Mouse (Mus musculus): ENCODE data around the gene Nat8f5.
"Not testable (repeated sequence)": the region's sequence is repeated elsewhere in the genome, so short reads cannot be mapped to it uniquely, and the experiment has no call there.

Gene Nat8f5

GRCm38 (mm10) chr6:85820837-85821236 lies at the start of gene Nat8f5, which contains the start of gene Nat8f6:
Gene Nat8f5 (minus strand): TSS chr6:85820972.
Gene Nat8f6 (minus strand): TSS chr6:85820954.
- no peak for DNase-seq

- DNase-seq = not testable (repeated sequence)
Observed at GRCm38 (mm10) chr6:85869006-85869405, 48.2 kb upstream of the Nat8f5 start, which contains the start of gene Nat8f2. Gene Nat8f2 (minus strand): TSS chr6:85869158.

- DNase-seq = no peak
Observed at GRCm38 (mm10) chr6:85867726-85868690, 47.2 kb upstream of the Nat8f5 start.

GRCm38 (mm10) chr6:85866995-85867394 lies 46.2 kb upstream of the Nat8f5 start:
- not testable (repeated sequence) for DNase-seq

GRCm38 (mm10) chr6:85866166-85866565 lies 45.4 kb upstream of the Nat8f5 start:
- DNase-seq = not testable (repeated sequence)

DNA sequence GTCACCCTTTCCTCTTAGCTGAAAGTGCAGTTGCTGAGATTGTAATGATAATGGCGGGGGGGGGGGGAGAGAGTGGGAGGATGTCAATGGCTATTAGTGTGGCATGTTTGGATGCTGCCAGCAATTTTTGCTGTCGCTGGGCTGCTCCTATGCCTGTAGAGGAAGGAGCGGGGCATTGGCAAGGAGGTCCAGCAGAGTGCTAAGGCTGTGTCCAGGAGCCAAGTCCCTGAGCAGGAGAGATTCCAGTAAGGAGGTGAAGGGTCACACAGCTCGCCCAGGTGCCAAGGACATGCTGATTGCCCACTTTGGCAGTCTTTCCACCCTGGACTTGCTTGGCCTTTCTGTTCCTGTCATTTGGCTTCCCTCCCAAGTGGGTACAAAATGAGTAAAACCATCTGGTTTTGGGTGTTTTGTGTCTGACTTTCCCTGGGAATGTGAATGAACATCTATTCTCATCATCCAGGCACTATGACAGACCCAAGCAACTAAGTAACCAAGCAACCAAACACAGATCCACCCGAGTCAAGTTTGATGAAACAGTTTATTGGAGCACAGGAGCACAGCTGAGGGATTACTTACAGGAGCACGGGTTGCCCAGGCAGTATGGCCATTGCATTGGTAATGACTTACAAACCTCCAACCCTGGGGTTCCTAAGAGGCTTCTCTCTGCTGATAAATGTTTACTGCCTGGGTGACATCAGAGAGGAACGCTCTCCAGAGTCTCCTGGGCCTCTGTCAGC lies 44.3 kb upstream of the Nat8f5 start:
- DNase-seq = peak; percentile 5

- DNase-seq = no peak
Observed at GRCm38 (mm10) chr6:85863840-85864239, 43.1 kb upstream of the Nat8f5 start.

DNA sequence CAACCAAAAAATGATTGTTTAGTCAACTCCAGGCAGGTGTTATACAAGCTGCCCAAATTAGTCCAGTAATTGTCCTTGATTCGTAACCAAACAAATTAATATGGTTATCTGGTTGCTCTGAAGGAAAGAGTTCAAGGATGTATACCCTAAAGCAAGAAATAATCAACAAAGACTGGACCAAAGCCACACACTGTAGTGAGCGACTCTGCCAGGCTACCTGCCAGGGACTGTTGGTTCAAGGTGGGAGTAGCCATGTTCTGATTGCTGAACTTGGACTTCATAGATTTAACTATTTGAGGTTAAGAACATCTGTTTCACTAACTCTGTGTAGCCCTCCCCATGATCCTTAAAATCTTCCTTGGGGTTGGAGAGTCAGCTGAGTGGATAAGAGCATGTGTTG lies 42.4 kb upstream of the Nat8f5 start:
- DNase-seq = no peak

GRCm38 (mm10) chr6:85862565-85862964 lies 41.8 kb upstream of the Nat8f5 start:
- DNase-seq = no peak

- DNase-seq = no peak
Observed at GRCm38 (mm10) chr6:85861247-85861646, 40.5 kb upstream of the Nat8f5 start.

- DNase-seq = peak; percentile 59
Observed at GRCm38 (mm10) chr6:85856194-85856678, 35.5 kb upstream of the Nat8f5 start.

GRCm38 (mm10) chr6:85853481-85853880 lies 32.7 kb upstream of the Nat8f5 start:
- DNase-seq = no peak

- DNase-seq = no peak
Observed at GRCm38 (mm10) chr6:85851062-85851773, 30.4 kb upstream of the Nat8f5 start.

- no peak for DNase-seq
Observed at GRCm38 (mm10) chr6:85849240-85849639, 28.5 kb upstream of the Nat8f5 start.

GRCm38 (mm10) chr6:85848140-85848539 lies 27.4 kb upstream of the Nat8f5 start:
- no peak for DNase-seq

DNA sequence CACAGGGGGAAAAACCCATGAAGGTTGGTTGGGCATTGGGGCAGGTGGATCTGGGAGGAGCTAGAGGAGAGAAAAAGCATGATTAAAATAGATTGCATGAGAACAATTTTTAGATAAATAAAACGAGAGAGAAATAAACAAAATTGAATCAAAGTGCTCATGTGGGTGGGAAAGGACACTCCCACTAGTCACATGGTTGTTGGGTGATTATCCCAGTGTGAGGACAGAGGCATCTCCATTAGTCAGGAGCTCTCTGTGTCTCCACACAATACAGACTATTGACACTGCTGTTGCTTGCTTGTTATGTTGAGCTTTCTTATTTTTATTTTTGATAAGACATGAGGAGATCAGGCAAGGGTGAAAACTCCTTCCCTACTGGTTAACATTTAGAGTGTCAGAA lies 26.1 kb upstream of the Nat8f5 start:
- no peak for DNase-seq

DNA sequence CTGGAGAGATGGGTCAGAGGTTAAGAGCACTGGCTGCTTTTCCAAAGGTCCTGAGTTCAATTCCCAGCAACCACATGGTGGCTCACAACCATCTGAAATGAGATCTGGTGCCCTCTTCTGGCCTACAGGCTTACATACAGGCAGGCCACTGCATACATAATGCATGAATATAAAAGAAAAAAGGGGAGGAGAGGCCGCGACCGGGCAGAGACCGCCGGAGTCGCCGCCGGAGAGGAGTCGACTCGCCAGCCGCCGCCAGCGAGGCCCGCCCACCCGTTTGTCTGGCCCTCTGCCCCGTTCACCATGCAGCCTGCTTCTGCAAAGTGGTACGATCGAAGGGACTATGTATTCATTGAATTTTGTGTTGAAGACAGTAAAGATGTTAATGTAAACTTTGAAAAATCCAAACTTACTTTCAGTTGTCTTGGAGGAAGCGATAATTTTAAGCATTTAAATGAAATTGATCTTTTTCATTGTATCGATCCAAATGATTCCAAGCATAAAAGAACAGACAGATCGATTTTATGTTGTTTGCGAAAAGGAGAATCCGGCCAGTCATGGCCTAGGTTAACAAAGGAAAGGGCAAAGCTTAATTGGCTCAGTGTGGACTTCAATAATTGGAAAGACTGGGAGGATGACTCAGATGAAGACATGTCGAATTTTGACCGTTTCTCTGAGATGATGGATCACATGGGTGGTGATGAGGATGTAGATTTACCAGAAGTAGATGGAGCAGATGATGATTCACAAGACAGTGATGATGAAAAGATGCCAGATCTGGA lies 23.1 kb upstream of the Nat8f5 start:
- not testable (repeated sequence) for DNase-seq

GRCm38 (mm10) chr6:85839982-85840381 lies 19.2 kb upstream of the Nat8f5 start:
- DNase-seq = peak; percentile 5

GRCm38 (mm10) chr6:85838674-85839073 lies 17.9 kb upstream of the Nat8f5 start:
- no peak for DNase-seq

DNA sequence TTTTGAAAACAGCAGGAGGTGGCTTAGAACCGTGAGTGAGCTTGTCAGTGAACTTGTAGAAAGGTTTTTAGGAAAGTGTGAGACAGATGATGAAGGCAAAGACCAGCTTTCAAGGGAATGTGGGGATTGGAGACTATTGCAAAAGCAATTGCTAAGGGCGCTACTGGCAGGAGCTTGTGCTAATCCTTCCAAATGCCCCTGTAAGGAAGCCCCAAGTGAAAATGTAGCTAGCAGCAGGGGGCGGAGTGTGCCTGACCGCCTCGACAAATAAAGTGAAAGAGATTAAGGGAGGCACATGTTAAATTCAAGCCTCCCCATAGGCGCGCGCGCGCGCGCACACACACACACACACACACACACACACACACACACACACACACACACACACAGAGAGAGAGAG lies 16.5 kb upstream of the Nat8f5 start:
- DNase-seq = peak; percentile 68

GRCm38 (mm10) chr6:85836827-85837226 lies 16.1 kb upstream of the Nat8f5 start:
- DNase-seq = peak; percentile 79

GRCm38 (mm10) chr6:85836098-85836497 lies 15.3 kb upstream of the Nat8f5 start:
- not testable (repeated sequence) for DNase-seq
